Mouse (Mus musculus) embryonic fibroblast, embryonic 13.5 days (primary cell): ENCODE measurements around the gene Rab27a.

Source experiments
- CTCF ChIP-seq: IDR thresholded peaks from 2 replicates; pipeline ENCODE4 v1.5.1; 2011; ENCODE audit warnings: mild to moderate bottlenecking, control low read depth, low read length, moderate library complexity, borderline replicate concordance; ENCODE audit not compliant: insufficient read depth
- POLR2A ChIP-seq: IDR thresholded peaks from 2 replicates; pipeline ENCODE4 v1.6.1; 2011; ENCODE audit warnings: low read depth, mild to moderate bottlenecking, control low read depth, low read length, moderate library complexity

- TF ChIP-seq POLR2A (no peak), CTCF (no peak)
Measured at GRCm38 (mm10) chr9:73102181-73102580, 57.5 kb downstream of the Rab27a start, which contains the start of gene Gm20509.
